Mouse (Mus musculus): ENCODE results near the gene Gm45337. TPM values are rescaled to one million over a fixed set of nuclear protein-coding genes. Genes with fewer than 3 reads are reported as not detected.

Gm45337 gene
- polyA plus RNA-seq, 1 experiment from 2014 or later: not detected

DNA sequence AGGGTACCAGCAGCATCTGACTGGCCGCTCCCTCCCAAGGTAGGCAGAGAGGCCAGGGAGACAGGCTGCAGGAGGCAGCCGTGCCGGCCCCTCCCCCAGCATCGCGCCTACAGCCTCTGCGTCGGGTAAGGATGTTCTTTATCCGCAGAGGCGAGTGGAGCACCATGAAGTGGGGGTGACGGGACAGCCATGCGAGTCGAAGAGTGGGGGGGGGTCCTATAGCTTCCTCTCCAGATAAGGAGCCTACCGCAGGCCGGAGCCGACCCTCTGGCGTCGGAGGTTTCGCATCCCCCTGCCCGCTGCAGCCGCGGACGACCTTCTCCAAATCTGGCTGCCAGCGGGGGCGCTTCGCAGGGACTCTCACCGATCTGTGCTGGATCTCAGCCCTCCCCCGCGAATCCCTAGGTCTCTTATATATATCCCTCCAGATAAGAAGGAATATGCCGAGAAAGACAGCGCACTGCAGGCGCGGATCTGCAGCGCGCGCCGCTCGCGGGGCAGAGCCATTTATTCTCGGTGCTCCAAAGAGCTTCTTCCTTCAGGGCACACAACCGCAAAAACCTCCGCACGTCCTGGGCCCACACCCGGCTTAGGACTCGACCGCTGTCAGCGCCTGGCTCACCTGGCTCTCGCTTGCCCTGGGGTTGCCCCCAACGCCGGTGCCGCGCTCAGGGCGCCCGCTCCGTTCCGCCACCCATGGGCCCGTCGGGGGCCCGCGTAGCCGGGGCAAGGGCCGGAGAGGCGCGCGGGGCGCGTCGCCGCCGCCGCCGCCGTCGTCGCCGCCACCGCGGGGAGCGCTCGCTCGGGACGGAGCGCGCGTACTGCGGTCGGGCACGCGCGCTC is 49.9 kb downstream of the Gm45337 start:
- Histone ChIP-seq H3K27ac (peak overlapping the region; percentile 91), H3K4me1 (replicated peaks) (peaks cover 66% of the 10 kb centered on the region), H3K27me3 (ENCODE audit: insufficient read depth, poor library complexity, severe bottlenecking) (peaks cover 88% of the 10 kb centered on the region), H3K4me3 (peak overlapping the region; percentile 79), H3K9me3 (no peaks in the 10 kb centered on the region), H3K36me3 (no peaks in the 10 kb centered on the region)
- under 1% methylated on average over 89 of the region's 89 CpGs for WGBS
- DNase-seq (ENCODE audit: low spot score): peak; percentile 47

DNA sequence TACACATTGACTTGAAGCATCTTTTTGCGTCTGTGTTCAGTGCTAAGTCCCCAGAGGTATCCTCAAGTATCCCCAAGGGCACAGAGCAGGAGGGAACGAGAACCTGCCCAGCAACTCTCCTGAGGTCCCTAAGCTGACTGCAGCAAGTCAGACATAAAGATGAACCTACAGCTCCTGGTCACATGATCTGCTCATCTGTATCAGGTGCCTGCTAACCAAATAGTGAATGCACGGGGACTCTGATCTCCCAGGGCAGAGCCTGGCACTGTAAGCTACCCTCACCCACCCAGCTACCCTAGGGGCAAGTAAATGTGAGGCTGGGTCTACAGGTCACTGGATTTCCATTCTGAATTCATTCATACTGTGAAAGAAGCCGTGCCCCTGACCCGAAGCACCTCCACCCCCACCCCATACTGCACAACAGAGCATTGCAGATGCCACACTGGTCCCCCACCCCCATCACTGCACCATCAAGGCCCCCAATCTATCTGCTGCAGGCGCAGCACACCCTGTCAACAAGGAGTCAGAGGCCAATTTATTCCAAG is 50.6 kb downstream of the Gm45337 start:
- Histone ChIP-seq H3K36me3 (no peaks in the 10 kb centered on the region), H3K4me1 (replicated peaks) (peaks cover 73% of the 10 kb centered on the region), H3K9me3 (no peaks in the 10 kb centered on the region), H3K27me3 (ENCODE audit: insufficient read depth, poor library complexity, severe bottlenecking) (peaks cover 92% of the 10 kb centered on the region), H3K4me3 (peak overlapping the region; percentile 79), H3K27ac (peak overlapping the region; percentile 91)
- WGBS: 23% methylated on average over 6 of the region's 6 CpGs
- no peak for DNase-seq (ENCODE audit: low spot score)

Other genes with a start within 250 kb of the Gm45337 start
- 60.3 and 69.0 TPM in 2 replicates for gene Tollip, start 226.1 kb downstream of the Gm45337 start, polyA plus RNA-seq (2016; fragmentation: Nextera tagmentation; extraction: Ambion mirVana)
- 8.7 and 14.1 TPM in 2 replicates for gene Brsk2, start 194.9 kb downstream of the Gm45337 start, polyA plus RNA-seq (2016; fragmentation: Nextera tagmentation; extraction: Ambion mirVana)
- gene Mob2, start 83.5 kb downstream of the Gm45337 start, polyA plus RNA-seq (2016; fragmentation: Nextera tagmentation; extraction: Ambion mirVana): 61.4 and 62.4 TPM in 2 replicates
- gene Dusp8, start 48.8 kb downstream of the Gm45337 start, polyA plus RNA-seq (2016; fragmentation: Nextera tagmentation; extraction: Ambion mirVana): 7.8 and 20.1 TPM in 2 replicates
- not detected in 2 replicates for gene Gm45618, start 23.9 kb downstream of the Gm45337 start, polyA plus RNA-seq (2016; fragmentation: Nextera tagmentation; extraction: Ambion mirVana)
- not detected in 2 replicates for gene Gm39115, start 8.6 kb downstream of the Gm45337 start, polyA plus RNA-seq (2016; fragmentation: Nextera tagmentation; extraction: Ambion mirVana)
- not detected in 2 replicates for gene Gm29735, start 12.5 kb upstream of the Gm45337 start, polyA plus RNA-seq (2016; fragmentation: Nextera tagmentation; extraction: Ambion mirVana)
- gene Gm4553, start 21.1 kb upstream of the Gm45337 start, polyA plus RNA-seq (2016; fragmentation: Nextera tagmentation; extraction: Ambion mirVana): not detected in 2 replicates
- not detected in 2 replicates for gene Krtap5-2, start 31.4 kb upstream of the Gm45337 start, polyA plus RNA-seq (2016; fragmentation: Nextera tagmentation; extraction: Ambion mirVana)
- gene Gm10153, start 45.8 kb upstream of the Gm45337 start, polyA plus RNA-seq (2016; fragmentation: Nextera tagmentation; extraction: Ambion mirVana): not detected in 2 replicates
- not detected in 2 replicates for gene Krtap5-3, start 56.8 kb upstream of the Gm45337 start, polyA plus RNA-seq (2016; fragmentation: Nextera tagmentation; extraction: Ambion mirVana)
- gene Gm7579, start 67.3 kb upstream of the Gm45337 start, polyA plus RNA-seq (2016; fragmentation: Nextera tagmentation; extraction: Ambion mirVana): not detected in 2 replicates
- not detected in 2 replicates for gene Krtap5-5, start 85.4 kb upstream of the Gm45337 start, polyA plus RNA-seq (2016; fragmentation: Nextera tagmentation; extraction: Ambion mirVana)
- not detected in 2 replicates for gene Gm40460, start 96.5 kb upstream of the Gm45337 start, polyA plus RNA-seq (2016; fragmentation: Nextera tagmentation; extraction: Ambion mirVana)
- gene Gm2431, start 113.7 kb upstream of the Gm45337 start, polyA plus RNA-seq (2016; fragmentation: Nextera tagmentation; extraction: Ambion mirVana): not detected in 2 replicates
- gene Gm4559, start 129.8 kb upstream of the Gm45337 start, polyA plus RNA-seq (2016; fragmentation: Nextera tagmentation; extraction: Ambion mirVana): not detected in 2 replicates
- not detected in 2 replicates for gene Krtap5-1, start 152.5 kb upstream of the Gm45337 start, polyA plus RNA-seq (2016; fragmentation: Nextera tagmentation; extraction: Ambion mirVana)
- not detected in 2 replicates for gene Krtap5-4, start 158.9 kb upstream of the Gm45337 start, polyA plus RNA-seq (2016; fragmentation: Nextera tagmentation; extraction: Ambion mirVana)
- 0.63 and 1.1 TPM in 2 replicates for gene Ifitm10, start 229.1 kb upstream of the Gm45337 start, polyA plus RNA-seq (2016; fragmentation: Nextera tagmentation; extraction: Ambion mirVana)
- 1.5 TPM in 1 of 2 replicates, not detected in the other for gene Gm49369, start 238.1 kb upstream of the Gm45337 start, polyA plus RNA-seq (2016; fragmentation: Nextera tagmentation; extraction: Ambion mirVana)
- 159 and 198 TPM in 2 replicates for gene Ctsd, start 243.4 kb upstream of the Gm45337 start, polyA plus RNA-seq (2016; fragmentation: Nextera tagmentation; extraction: Ambion mirVana)